Mouse (Mus musculus): ENCODE results near the gene Thg1l.

DNA sequence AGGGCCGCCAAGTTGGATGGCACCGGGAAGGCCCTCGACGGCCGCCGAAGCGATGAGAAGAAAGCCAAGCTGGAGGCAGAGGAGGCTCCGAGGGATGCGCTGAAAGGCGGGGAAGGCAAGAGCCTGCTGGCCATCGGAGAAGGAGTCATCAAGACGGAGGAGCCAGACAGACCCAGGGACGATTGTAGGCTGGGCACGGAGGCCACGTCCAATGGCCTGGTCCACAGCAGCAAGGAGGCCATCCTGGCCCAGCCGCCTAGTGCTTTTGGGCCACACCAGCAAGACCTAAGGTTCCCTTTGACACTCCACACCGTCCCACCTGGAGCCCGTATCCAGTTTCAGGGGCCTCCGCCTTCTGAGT, 25.6 kb upstream of the Thg1l start:
- TF ChIP-seq POLR2A (IDR thresholded peaks at IDR 0.05; ENCODE audit: low read depth, low read length) (no peak), CTCF (IDR thresholded peaks at IDR 0.05; ENCODE audit: extremely low read depth, insufficient read depth, insufficient read length, insufficient replicate concordance) (no peak)

Data from spleen, adult 2 months (tissue).